Comparison of ENCODE assay signal across 31 mouse cellular contexts in genomic region chr7:129313969-129314368, GRCm38 (mm10). TPM values are rescaled to one million over a fixed set of nuclear protein-coding genes. Genes with fewer than 3 reads are reported as not detected.
A peak's percentile ranks its signal among the peaks of the same experiment; 100 is the strongest.
DNase-seq lines count a peak whose midpoint lies in the region; TF ChIP-seq lines count a peak whose summit lies in the region.
"Had no signal": no experiment of that assay in that cellular context is flagged by ENCODE, and none has a peak within 500 bp of the region (broad histone marks: within the 10 kb centered on the region; RNA-seq: fewer than 3 reads in every experiment).

No protein-coding gene starts in this region.

- no peaks in the 10 kb centered on the region for H3K79me2 ChIP-seq in heart, adult 2 months (replicated peaks; ENCODE audit: control insufficient read depth, insufficient read depth, low read length)

- 73% methylated on average over 2 of the region's 2 CpGs for WGBS in heart, embryonic 10.5 days
- 56% methylated on average over 2 of the region's 2 CpGs for WGBS in heart, adult 2 months

- intact Hi-C loops in heart, adult 2 months (cut with DNase I), result no loop called here
- intact Hi-C loops in left cerebral cortex, postnatal 4 days (cut with DNase I), result no loop called here
- intact Hi-C loops in left cerebral cortex, postnatal 36 days (cut with DNase I), result no loop called here

- no peaks in the 10 kb centered on the region for H3K27me3 ChIP-seq in heart, embryonic 10.5 days (ENCODE audit: insufficient read depth, poor library complexity, severe bottlenecking)
- no peaks in the 10 kb centered on the region for H3K27me3 ChIP-seq in heart, adult 2 months (ENCODE audit: control insufficient read depth, insufficient read depth, low read length)
- H3K27me3 ChIP-seq: embryonic facial prominence, embryonic 12.5 days; liver, embryonic 15.5 days; lung, embryonic 15.5 days; midbrain, embryonic 12.5 days; neural tube, embryonic 15.5 days had no signal

- H3K36me3 ChIP-seq in heart, embryonic 10.5 days, result no peaks in the 10 kb centered on the region
- H3K36me3 ChIP-seq in heart, adult 2 months (ENCODE audit: control insufficient read depth, insufficient read depth, low read length), result no peaks in the 10 kb centered on the region
- H3K36me3 ChIP-seq: embryonic facial prominence, embryonic 12.5 days; liver, embryonic 15.5 days; lung, embryonic 15.5 days; midbrain, embryonic 12.5 days; neural tube, embryonic 15.5 days had no signal

- H3K9ac ChIP-seq in heart, adult 2 months (ENCODE audit: low read depth, low read length), result no peak overlapping the region
- H3K9ac ChIP-seq: embryonic facial prominence, embryonic 12.5 days; forebrain, postnatal 0 days; liver, embryonic 15.5 days; lung, embryonic 15.5 days; midbrain, embryonic 12.5 days; neural tube, embryonic 15.5 days had no signal

- no peak overlapping the region for H3K27ac ChIP-seq in heart, embryonic 10.5 days
- H3K27ac ChIP-seq in heart, adult 2 months, result no peak overlapping the region
- H3K27ac ChIP-seq: embryonic facial prominence, embryonic 12.5 days; liver, embryonic 15.5 days; lung, embryonic 15.5 days; midbrain, embryonic 12.5 days; neural tube, embryonic 15.5 days had no signal

- no peak overlapping the region for H3K4me3 ChIP-seq in heart, embryonic 10.5 days
- no peak overlapping the region for H3K4me3 ChIP-seq in heart, adult 2 months
- H3K4me3 ChIP-seq: embryonic facial prominence, embryonic 12.5 days; liver, embryonic 15.5 days; lung, embryonic 15.5 days; midbrain, embryonic 12.5 days; neural tube, embryonic 15.5 days had no signal

- no peak for TF ChIP-seq POLR2A in heart, adult 2 months (IDR thresholded peaks at IDR 0.05; ENCODE audit: insufficient read depth, low read depth, low read length)

- H3K4me1 ChIP-seq in heart, embryonic 10.5 days, result no peaks in the 10 kb centered on the region
- no peaks in the 10 kb centered on the region for H3K4me1 ChIP-seq in heart, adult 2 months (ENCODE audit: control insufficient read depth, insufficient read depth, low read length)
- H3K4me1 ChIP-seq: embryonic facial prominence, embryonic 12.5 days; liver, embryonic 15.5 days; lung, embryonic 15.5 days; neural tube, embryonic 15.5 days had no signal

- no peaks in the 10 kb centered on the region for H3K9me3 ChIP-seq in heart, embryonic 10.5 days
- H3K9me3 ChIP-seq: embryonic facial prominence, embryonic 12.5 days; liver, embryonic 15.5 days; lung, embryonic 15.5 days; midbrain, embryonic 12.5 days; neural tube, embryonic 15.5 days had no signal

- peak; percentile 15 for DNase-seq in adrenal gland, postnatal 10 days
- DNase-seq in adrenal gland, adult 18-20 months (ENCODE audit: low spot score in 2 of 2), result no peak
- peak; percentile 56 for DNase-seq in heart, embryonic 10.5 days (ENCODE audit: low spot score)
- DNase-seq in heart, adult 2 months, result no peak
- DNase-seq in left cerebral cortex, postnatal 4 days, result peak; percentile 37
- DNase-seq in left cerebral cortex, postnatal 36 days (ENCODE audit: low spot score in 2 of 2), result no peak
- DNase-seq in right cerebral cortex, postnatal 10 days (ENCODE audit: low spot score in 2 of 2), result peak; percentile 43 to 59
- DNase-seq in right cerebral cortex, postnatal 36 days (ENCODE audit: low spot score in 2 of 2), result no peak
- DNase-seq: adrenal gland, adult 8-10 months; cerebellum, adult 11-12 months; cerebellum, postnatal 36 days; forebrain, postnatal 0 days; heart, postnatal 14 days; kidney, adult 9 months; kidney, postnatal 25 days; lung, postnatal 36 days; retina, postnatal 1 day had no signal

- TF ChIP-seq EP300 in heart, adult 2 months (IDR thresholded peaks at IDR 0.05; ENCODE audit: insufficient read depth, low read depth, low read length), result no peak

- TF ChIP-seq CTCF in heart, adult 2 months (IDR thresholded peaks at IDR 0.05), result no peak

RNA-seq across cellular contexts. Expression of gene Plpp4, which starts 57.1 kb away (rescaled TPM):
- total RNA-seq in adrenal gland, postnatal 10 days (2021), result under 1 TPM; 0.27 to 0.45 TPM
- total RNA-seq in adrenal gland, adult 18-20 months (2021), result not detected
- 0.28 and 0.34 TPM in 2 replicates for polyA plus RNA-seq in heart, embryonic 10.5 days (2016; fragmentation: Nextera tagmentation; extraction: Ambion mirVana)
- not detected for total RNA-seq in heart, adult 2 months (2021)
- 0.15 TPM in 1 of 2 replicates, not detected in the other for polyA plus RNA-seq in heart, adult 2 months (2012; rRNA removed)
- total RNA-seq in left cerebral cortex, postnatal 4 days (2021), result 1 to 10 TPM; 4.8 to 7.4 TPM
- 10 to 100 TPM in 1 of 2 experiments, 1 to 10 TPM in 1; 9.8 to 11.4 TPM for total RNA-seq in left cerebral cortex, postnatal 36 days (2021)
- total RNA-seq: adrenal gland, adult 8-10 months; CH12.LX; ES-E14; gastrocnemius, adult 8-10 months; heart, adult 8-10 months; heart, postnatal 14 days; liver, adult 2 months; megakaryocyte, adult 5-6 weeks had no signal
- polyA plus RNA-seq: activated CD4-positive, CD25-positive, alpha-beta regulatory T cell, adult 4 months; C2C12; liver, adult 2 months; liver, embryonic 15.5 days; thymus, postnatal 0 days had no signal

Comparison
In these comparisons a context has a peak if more than half of its experiments do, and no peak if none do; other contexts are left out.
1. DNase-seq: peak in adrenal gland, postnatal 10 days (single experiment), heart, embryonic 10.5 days (single experiment), left cerebral cortex, postnatal 4 days (single experiment) and right cerebral cortex, postnatal 10 days (2 of 2); none in adrenal gland, adult 18-20 months (0 of 2), heart, adult 2 months (0 of 2), left cerebral cortex, postnatal 36 days (0 of 2) and right cerebral cortex, postnatal 36 days (0 of 2).
2. RNA of gene Plpp4, which starts 57.1 kb away (total RNA-seq): 9.8 to 11.4 TPM in left cerebral cortex, postnatal 36 days and 4.8 to 7.4 TPM in left cerebral cortex, postnatal 4 days; 0.27 to 0.45 TPM in adrenal gland, postnatal 10 days, not detected in adrenal gland, adult 18-20 months and not detected in heart, adult 2 months; every median in the first group is over 4 times any median in the second.